Mouse (Mus musculus): Measurements from ENCODE around the gene 1810010D01Rik. TPM values are rescaled to one million over a fixed set of nuclear protein-coding genes. Genes with fewer than 3 reads are reported as not detected.

The 1810010D01Rik gene
- polyA plus RNA-seq, 1 experiment from 2014 or later = not detected

- Histone ChIP-seq H3K4me1 (ENCODE audit: control insufficient read depth, insufficient read depth, low read length) (peaks cover 37% of the 10 kb centered on the region), H3K4me2 (ENCODE audit: low read depth, severe bottlenecking) (no peak overlapping the region), H3K27ac (replicated peaks; ENCODE audit: low read depth, low read length) (no peak overlapping the region), H3K27me3 (ENCODE audit: control insufficient read depth, insufficient read depth, low read length) (no peaks in the 10 kb centered on the region), H3K36me3 (ENCODE audit: control insufficient read depth, insufficient read depth, low read length) (no peaks in the 10 kb centered on the region), H3K9me3 (ENCODE audit: control insufficient read depth, low read length) (no peaks in the 10 kb centered on the region), H3K4me3 (ENCODE audit: low read depth, low read length) (no peak overlapping the region), H3K9ac (ENCODE audit: low read length) (no peak overlapping the region)
- DNase-seq (ENCODE audit: low spot score) (no peak), ATAC-seq (ENCODE audit: insufficient number of reproducible peaks, low FRiP score, low TSS enrichment, low read depth) (no peak)
- WGBS = 73% methylated on average over 15 of the region's 15 CpGs
These were observed 30.9 kb downstream of the 1810010D01Rik start for GRCm38 (mm10) chr7:145176750-145177589.

GRCm38 (mm10) chr7:145173563-145173962 is 34.4 kb downstream of the 1810010D01Rik start:
- no peak for ATAC-seq (ENCODE audit: insufficient number of reproducible peaks, low FRiP score, low TSS enrichment, low read depth)

GRCm38 (mm10) chr7:145173116-145173515 is 34.8 kb downstream of the 1810010D01Rik start:
- no peak overlapping the region for H3K4me3 ChIP-seq (ENCODE audit: low read depth, low read length)
- no peaks in the 10 kb centered on the region for H3K9me3 ChIP-seq (ENCODE audit: control insufficient read depth, low read length)
- no peaks in the 10 kb centered on the region for H3K27me3 ChIP-seq (ENCODE audit: control insufficient read depth, insufficient read depth, low read length)
- WGBS = 13% methylated on average over 12 of the region's 12 CpGs
- H3K9ac ChIP-seq (ENCODE audit: low read length) = no peak overlapping the region
- peaks cover 8% of the 10 kb centered on the region; the same call in 1 of the 2 replicates for H3K4me1 ChIP-seq (ENCODE audit: control insufficient read depth, insufficient read depth, low read length)
- no peak overlapping the region for H3K4me2 ChIP-seq (ENCODE audit: low read depth, severe bottlenecking)
- H3K36me3 ChIP-seq (ENCODE audit: control insufficient read depth, insufficient read depth, low read length) = no peaks in the 10 kb centered on the region
- no peak overlapping the region for H3K27ac ChIP-seq (replicated peaks; ENCODE audit: low read depth, low read length)
- no peak for DNase-seq (ENCODE audit: low spot score)
- no peak; the same call in 1 of the 2 replicates for ATAC-seq (ENCODE audit: insufficient number of reproducible peaks, low FRiP score, low TSS enrichment, low read depth)

More at GRCm38 (mm10) chr7:145173563-145173962, 34.4 kb downstream of the 1810010D01Rik start:
- Histone ChIP-seq H3K36me3 (ENCODE audit: control insufficient read depth, insufficient read depth, low read length) (no peaks in the 10 kb centered on the region), H3K27ac (replicated peaks; ENCODE audit: low read depth, low read length) (no peak overlapping the region), H3K4me1 (ENCODE audit: control insufficient read depth, insufficient read depth, low read length) (peaks cover 8% of the 10 kb centered on the region; the same call in 1 of the 2 replicates), H3K4me2 (ENCODE audit: low read depth, severe bottlenecking) (no peak overlapping the region), H3K4me3 (ENCODE audit: low read depth, low read length) (no peak overlapping the region), H3K27me3 (ENCODE audit: control insufficient read depth, insufficient read depth, low read length) (no peaks in the 10 kb centered on the region), H3K9ac (ENCODE audit: low read length) (no peak overlapping the region), H3K9me3 (ENCODE audit: control insufficient read depth, low read length) (no peaks in the 10 kb centered on the region)
- no peak for DNase-seq (ENCODE audit: low spot score)
- 70% methylated on average over 15 of the region's 15 CpGs for WGBS

GRCm38 (mm10) chr7:145169703-145170102 is 38.2 kb downstream of the 1810010D01Rik start:
- Histone ChIP-seq H3K27ac (replicated peaks; ENCODE audit: low read depth, low read length) (no peak overlapping the region), H3K36me3 (ENCODE audit: control insufficient read depth, insufficient read depth, low read length) (no peaks in the 10 kb centered on the region), H3K27me3 (ENCODE audit: control insufficient read depth, insufficient read depth, low read length) (no peaks in the 10 kb centered on the region), H3K4me2 (ENCODE audit: low read depth, severe bottlenecking) (no peak overlapping the region), H3K4me1 (ENCODE audit: control insufficient read depth, insufficient read depth, low read length) (0 out of 2 replicates have a peak, but pooled peaks cover 5% of the 10 kb centered on the region), H3K9ac (ENCODE audit: low read length) (no peak overlapping the region), H3K4me3 (ENCODE audit: low read depth, low read length) (no peak overlapping the region), H3K9me3 (ENCODE audit: control insufficient read depth, low read length) (no peaks in the 10 kb centered on the region)
- DNase-seq (ENCODE audit: low spot score) = no peak
- no peak for ATAC-seq (ENCODE audit: insufficient number of reproducible peaks, low FRiP score, low TSS enrichment, low read depth)
- 77% methylated on average over 3 of the region's 3 CpGs for WGBS

- Histone ChIP-seq H3K4me1 (ENCODE audit: control insufficient read depth, insufficient read depth, low read length) (peaks cover 11% of the 10 kb centered on the region), H3K27ac (replicated peaks; ENCODE audit: low read depth, low read length) (peak overlapping the region; percentile 55), H3K27me3 (ENCODE audit: control insufficient read depth, insufficient read depth, low read length) (no peaks in the 10 kb centered on the region), H3K4me3 (ENCODE audit: low read depth, low read length) (no peak overlapping the region), H3K9me3 (ENCODE audit: control insufficient read depth, low read length) (no peaks in the 10 kb centered on the region), H3K9ac (ENCODE audit: low read length) (peak overlapping the region; percentile 18; the same call in 1 of the 2 replicates), H3K36me3 (ENCODE audit: control insufficient read depth, insufficient read depth, low read length) (no peaks in the 10 kb centered on the region), H3K4me2 (ENCODE audit: low read depth, severe bottlenecking) (no peak overlapping the region; the same call in 1 of the 2 replicates)
- ATAC-seq (ENCODE audit: insufficient number of reproducible peaks, low FRiP score, low TSS enrichment, low read depth) (0 out of 2 replicates have a peak, but pooled peaks have one; percentile 31), DNase-seq (ENCODE audit: low spot score) (peak; percentile 72)
- 27% methylated on average over 13 of the region's 13 CpGs for WGBS
These were observed 48.4 kb downstream of the 1810010D01Rik start for GRCm38 (mm10) chr7:145159283-145160240.

Other genes starting within 250 kb of the 1810010D01Rik start
- gene Tpcn2, start 75.9 kb upstream of the 1810010D01Rik start, polyA plus RNA-seq (2014; fragmentation: Nextera tagmentation; extraction: Ambion mirVana) = 2.7 and 3.2 TPM in 2 replicates
- gene Mrgprf, start 92.7 kb upstream of the 1810010D01Rik start, polyA plus RNA-seq (2014; fragmentation: Nextera tagmentation; extraction: Ambion mirVana) = 0.09 and 0.11 TPM in 2 replicates
- not detected in 2 replicates for gene Mrgprd, start 106.7 kb upstream of the 1810010D01Rik start, polyA plus RNA-seq (2014; fragmentation: Nextera tagmentation; extraction: Ambion mirVana)